Mouse (Mus musculus) CH12.LX (cell line): ENCODE measurements at regions not wholly inside any gene's neighbourhood (a gene's known extent, or its start where the extent isn't known, plus 50 kb on each side); places are given as distances from the start of the nearest gene placed in this dataset.

Experiments
- DNase-seq: peaks from one replicate; pipeline ENCODE4 v3.0.0-alpha.2; 2013; ENCODE audit errors: extremely low read depth
- H3K27ac ChIP-seq: 2 replicates; pipeline ENCODE4 v1.5.1; 2012; ENCODE audit warnings: low read depth, mild to moderate bottlenecking, control low read depth, moderate library complexity; ENCODE audit not compliant: insufficient read depth
- H3K27me3 ChIP-seq: replicated peaks from 2 replicates; pipeline ENCODE3; 2012; ENCODE audit warnings: inconsistent platforms
- H3K36me3 ChIP-seq, 2 experiments: replicated peaks in 1 of 2; 2 replicates each; pipeline versions ENCODE3 to v1.6.1; 2012; ENCODE audit warnings: inconsistent platforms in 1 of 2, low read length in 1 of 2, mild to moderate bottlenecking in 1 of 2, mixed read lengths in 1 of 2, moderate library complexity in 1 of 2; ENCODE audit not compliant: control insufficient read depth in 1 of 2, insufficient read depth in 1 of 2
- H3K4me1 ChIP-seq, 2 experiments: 2 replicates each; pipeline ENCODE4 v1.6.1; 2012; ENCODE audit warnings: inconsistent platforms in 1 of 2, moderate library complexity in 1 of 2; ENCODE audit not compliant: insufficient read depth in 2 of 2, control insufficient read depth in 1 of 2
- H3K4me2 ChIP-seq: 2 replicates; pipeline ENCODE4 v1.6.1; 2012; ENCODE audit warnings: low read depth, mild to moderate bottlenecking, control low read depth; ENCODE audit not compliant: poor library complexity, insufficient read depth, severe bottlenecking
- H3K4me3 ChIP-seq, 3 experiments: fragments of 150-350 bp in 1 of 3; sonication (generic) in 1 of 3; replicated peaks in 1 of 3; 2 replicates each; pipeline versions ENCODE3 to v1.5.1; 2011 to 2012; ENCODE audit warnings: low read depth in 2 of 3, low read length in 2 of 3, mild to moderate bottlenecking in 2 of 3, moderate library complexity in 2 of 3, control low read depth in 1 of 3, improper control_type of control experiment in 1 of 3, inconsistent platforms in 1 of 3, mixed read lengths in 1 of 3; ENCODE audit not compliant: poor library complexity in 1 of 3
- H3K79me2 ChIP-seq: replicated peaks from 2 replicates; pipeline ENCODE4 v1.6.1; 2012; ENCODE audit warnings: mild to moderate bottlenecking, moderate library complexity; ENCODE audit not compliant: control insufficient read depth, poor library complexity, insufficient read depth, severe bottlenecking; ENCODE audit errors: extremely low read depth
- H3K9ac ChIP-seq: 2 replicates; pipeline ENCODE4 v1.6.1; 2012; ENCODE audit warnings: low read depth, mild to moderate bottlenecking, control low read depth, moderate library complexity; ENCODE audit not compliant: insufficient read depth
- H3K9me3 ChIP-seq: replicated peaks from 2 replicates; pipeline ENCODE3; 2012; ENCODE audit warnings: low read length, inconsistent platforms, mixed read lengths
- CHD1 ChIP-seq: IDR thresholded peaks from 2 replicates; pipeline ENCODE4 v1.6.1; 2012; ENCODE audit warnings: low read depth, low read length, improper control_type of control experiment, inconsistent platforms
- CTCF ChIP-seq, 2 experiments: IDR thresholded peaks in 1 of 2; conservative IDR thresholded peaks in 1 of 2; 2 replicates each; pipeline ENCODE4 v1.5.1; 2011 to 2012; ENCODE audit warnings: low read depth in 2 of 2, low read length in 2 of 2, improper control_type of control experiment in 1 of 2, inconsistent platforms in 1 of 2, mild to moderate bottlenecking in 1 of 2, moderate library complexity in 1 of 2
- E2F4 ChIP-seq: IDR thresholded peaks from 2 replicates; pipeline ENCODE4 v1.6.1; 2011; ENCODE audit warnings: low read depth, low read length, improper control_type of control experiment; ENCODE audit not compliant: insufficient replicate concordance
- JUN ChIP-seq: IDR thresholded peaks from 2 replicates; pipeline ENCODE4 v1.6.1; 2011; ENCODE audit warnings: low read depth, mild to moderate bottlenecking, low read length, improper control_type of control experiment, moderate library complexity; ENCODE audit not compliant: insufficient read depth
- MEF2A ChIP-seq: IDR thresholded peaks from 2 replicates; pipeline ENCODE4 v1.6.1; 2014; ENCODE audit warnings: low read depth, mild to moderate bottlenecking, inconsistent platforms, low read length, improper control_type of control experiment, borderline replicate concordance
- MXI1 ChIP-seq: IDR thresholded peaks from 2 replicates; pipeline ENCODE4 v1.6.1; 2011; ENCODE audit warnings: mild to moderate bottlenecking, low read depth, low read length, improper control_type of control experiment
- RAD21 ChIP-seq: IDR thresholded peaks from 2 replicates; pipeline ENCODE4 v1.6.1; 2011; ENCODE audit warnings: low read depth, mild to moderate bottlenecking, low read length, improper control_type of control experiment, moderate library complexity
- SMC3 ChIP-seq: IDR thresholded peaks from 2 replicates; pipeline ENCODE4 v1.6.1; 2011; ENCODE audit warnings: low read depth, low read length, improper control_type of control experiment
- TBP ChIP-seq: conservative IDR thresholded peaks from 2 replicates; pipeline ENCODE4 v1.6.1; 2011; ENCODE audit warnings: low read depth, low read length, improper control_type of control experiment
- UBTF ChIP-seq: IDR thresholded peaks from 2 replicates; pipeline ENCODE4 v1.6.1; 2012; ENCODE audit warnings: low read depth, mild to moderate bottlenecking, inconsistent platforms, low read length, improper control_type of control experiment, moderate library complexity
- USF1 ChIP-seq: IDR thresholded peaks from 2 replicates; pipeline ENCODE4 v1.6.1; 2014; ENCODE audit warnings: low read depth, mild to moderate bottlenecking, inconsistent platforms, low read length, improper control_type of control experiment
- ZKSCAN1 ChIP-seq: IDR thresholded peaks from 2 replicates; pipeline ENCODE4 v1.6.1; 2012; ENCODE audit warnings: low read depth, inconsistent platforms, low read length, improper control_type of control experiment, borderline replicate concordance
- ZMIZ1 ChIP-seq: IDR thresholded peaks from 2 replicates; pipeline ENCODE4 v1.6.1; 2012; ENCODE audit warnings: low read depth, mild to moderate bottlenecking, inconsistent platforms, low read length, improper control_type of control experiment
- dilution Hi-C: fragments of 300-500 bp; cut with MboI; formaldehyde crosslinking; loops from 2 replicates; pipeline ENCODE4 v1.14.3; 2020; ENCODE audit warnings: low sequenced_read_pairs; ENCODE audit not compliant: extremely low pct_unique_long_range_greater_than_20kb, extremely low pct_ligation_motif_present
- in situ Hi-C: fragments of 300-500 bp; cut with MboI; formaldehyde crosslinking; loops from 3 replicates; pipeline ENCODE4 v1.14.3; 2019; ENCODE audit warnings: low sequenced_read_pairs, low pct_ligation_motif_present, low pct_unique_long_range_greater_than_20kb, mixed read lengths

DNA sequence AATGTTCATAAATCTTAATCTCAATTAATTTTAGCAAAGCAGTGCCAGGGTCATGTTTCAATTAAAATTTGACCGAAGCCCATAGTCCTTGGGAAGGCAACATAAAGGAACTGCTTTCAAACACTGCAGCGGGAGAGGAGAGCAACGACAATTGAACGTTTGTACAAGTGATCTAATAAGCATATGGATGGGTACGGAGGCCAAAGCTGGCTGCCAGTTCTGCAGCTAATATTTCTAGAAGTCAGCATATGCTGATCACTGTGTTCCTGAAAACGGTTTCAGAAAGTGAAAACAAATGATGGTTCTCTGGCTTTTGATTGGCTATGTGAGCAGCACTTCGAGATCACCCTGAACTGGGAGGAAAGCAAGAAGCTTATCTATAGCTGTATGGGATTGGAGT is 233.6 kb upstream of the Gm15217 start:
- in situ Hi-C loops (no loop called here), dilution Hi-C loops (no loop called here)
- Histone ChIP-seq H3K27ac (no peak overlapping the region), H3K27me3 (no peaks in the 10 kb centered on the region), H3K36me3 (no peaks in the 10 kb centered on the region), H3K4me2 (no peak overlapping the region), H3K9me3 (no peaks in the 10 kb centered on the region), H3K4me1 (no peaks in the 10 kb centered on the region), H3K79me2 (no peaks in the 10 kb centered on the region), H3K4me3 (no peak overlapping the region), H3K9ac (no peak overlapping the region)
- TF ChIP-seq CHD1 (no peak), USF1 (no peak), ZMIZ1 (no peak), MEF2A (no peak)
- DNase-seq = no peak

DNA sequence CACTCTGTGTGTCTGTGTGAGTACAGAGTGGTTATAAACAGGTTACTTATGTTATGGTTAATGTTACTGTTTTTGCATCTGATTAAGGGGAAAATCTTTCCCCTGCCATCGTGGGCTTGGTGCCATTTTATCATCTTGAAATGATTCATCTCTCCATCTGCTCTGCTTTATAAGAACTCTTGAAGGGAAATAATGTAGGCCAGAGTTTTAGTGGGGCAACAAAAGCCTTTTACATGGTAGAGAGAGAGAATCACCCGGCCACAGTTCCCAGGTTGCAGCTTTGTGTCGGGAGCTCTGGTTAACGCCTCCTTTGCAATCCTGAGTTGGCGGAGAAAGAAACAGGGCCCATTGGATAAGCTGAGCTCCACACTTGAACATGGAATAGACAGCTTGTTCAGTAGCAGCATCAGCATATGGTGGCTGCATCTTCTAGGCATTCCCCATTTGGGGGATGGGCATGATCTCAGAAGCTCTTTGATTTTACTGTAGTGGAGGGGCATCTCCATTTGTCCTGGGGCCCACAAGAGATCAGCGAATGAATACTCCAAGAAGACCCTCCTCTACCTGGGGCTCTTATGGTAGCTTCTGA is 230.0 kb upstream of the Gm15217 start:
- dilution Hi-C loops (no loop called here), in situ Hi-C loops (no loop called here)
- Histone ChIP-seq H3K4me3 (no peak overlapping the region), H3K27ac (no peak overlapping the region), H3K4me1 (no peaks in the 10 kb centered on the region), H3K79me2 (no peaks in the 10 kb centered on the region), H3K4me2 (no peak overlapping the region), H3K27me3 (no peaks in the 10 kb centered on the region), H3K9ac (no peak overlapping the region), H3K36me3 (no peaks in the 10 kb centered on the region), H3K9me3 (no peaks in the 10 kb centered on the region)
- no peak for DNase-seq
- TF ChIP-seq JUN = no peak
- TF ChIP-seq E2F4 = no peak
- TF ChIP-seq USF1 = no peak
- TF ChIP-seq CTCF (conservative IDR thresholded peaks at IDR 0.05 in 1 of 2, IDR thresholded peaks at IDR 0.05 in 1 of 2; ENCODE audit: low read depth in 2 of 2, low read length in 2 of 2) = no peak
- no peak for TF ChIP-seq UBTF
- TF ChIP-seq TBP = no peak
- TF ChIP-seq SMC3 = no peak
- no peak for TF ChIP-seq MXI1
- TF ChIP-seq ZKSCAN1 = no peak
- TF ChIP-seq CHD1 = no peak

DNA sequence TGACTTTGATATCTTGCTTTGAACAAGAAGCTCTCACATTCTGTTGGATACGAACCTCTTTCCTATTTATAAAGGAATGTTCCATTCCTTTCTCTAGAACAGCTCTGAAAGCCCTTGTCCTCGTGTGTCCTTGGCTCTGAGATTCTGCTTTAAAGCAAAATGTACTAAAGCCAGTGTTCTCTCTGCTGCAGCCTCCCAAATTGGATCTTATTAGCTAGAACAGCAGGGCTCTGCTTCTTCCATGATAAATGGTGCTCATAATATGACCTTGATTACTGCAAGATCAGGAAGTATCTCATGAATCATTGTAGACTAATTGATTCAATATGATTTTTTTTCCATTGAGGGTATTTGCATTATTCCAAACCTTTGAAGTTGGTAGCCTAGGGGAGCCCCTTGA is 220.5 kb upstream of the Gm15217 start:
- in situ Hi-C loops = no loop called here
- Histone ChIP-seq H3K4me1 (peaks cover 0 to 2% of the 10 kb centered on the region in 2 experiments; a peak in 1 of 4 replicates), H3K36me3 (no peaks in the 10 kb centered on the region), H3K27ac (no peak overlapping the region), H3K79me2 (no peaks in the 10 kb centered on the region), H3K4me3 (no peak overlapping the region), H3K27me3 (no peaks in the 10 kb centered on the region), H3K9me3 (no peaks in the 10 kb centered on the region), H3K4me2 (no peak overlapping the region), H3K9ac (no peak overlapping the region)
- no peak for DNase-seq
- TF ChIP-seq MEF2A = no peak
- no peak for TF ChIP-seq ZKSCAN1
- TF ChIP-seq RAD21 = no peak
- dilution Hi-C loops = no loop called here
